Mouse (Mus musculus): ENCODE data around the gene Nnat. TPM values are rescaled to one million over a fixed set of nuclear protein-coding genes. Genes with fewer than 3 reads are reported as not detected.

Gene Nnat
- polyA plus RNA-seq, 1 experiment from 2014 or later = 619 TPM

DNA sequence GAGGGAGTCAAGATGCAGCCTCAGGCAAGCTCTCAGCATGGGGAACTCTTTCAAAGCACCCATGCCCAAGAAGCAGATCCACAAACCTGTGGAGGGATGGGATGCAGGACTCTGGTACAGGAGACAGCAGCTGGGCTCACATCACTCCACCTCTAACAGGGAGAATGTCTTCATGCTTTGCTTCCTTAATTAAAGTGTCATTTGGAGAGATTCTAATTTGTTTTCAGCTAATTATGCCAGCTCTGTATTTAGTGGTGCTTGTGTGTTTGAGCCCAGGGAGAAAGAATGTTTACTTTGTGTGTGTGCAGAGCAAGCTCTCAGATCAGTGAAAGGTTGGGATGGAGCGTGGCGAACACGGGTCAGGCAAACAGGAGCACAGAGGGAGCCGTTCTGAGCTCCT is 17.5 kb upstream of the Nnat start:
- WGBS = 53% methylated on average over 4 of the region's 4 CpGs

DNA sequence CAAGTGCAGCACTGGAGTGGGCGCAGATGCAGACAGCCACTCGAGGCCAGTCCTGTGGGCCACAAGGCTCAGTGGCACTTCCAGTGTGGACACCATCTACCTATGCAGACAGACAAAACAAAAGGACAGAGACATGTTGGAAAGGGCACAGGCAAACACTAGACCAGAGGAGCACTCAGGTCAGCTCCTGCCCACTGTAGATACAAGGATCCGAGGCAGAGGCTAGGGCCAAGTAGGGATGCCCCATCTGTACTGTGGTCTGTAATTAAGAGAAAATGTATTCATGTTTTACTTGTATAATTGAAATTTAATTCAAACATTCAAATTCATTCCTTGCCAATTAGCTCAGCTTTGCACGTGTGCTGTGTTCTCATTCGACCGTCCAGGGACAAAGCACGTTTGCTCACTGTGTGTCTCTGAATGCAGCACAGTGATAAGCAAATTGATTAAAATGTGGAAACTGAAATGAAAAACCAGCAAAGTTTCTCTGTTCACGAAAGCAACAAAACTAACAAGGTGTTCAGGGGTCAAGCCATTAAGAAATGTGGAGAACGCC is 15.5 kb upstream of the Nnat start:
- Histone ChIP-seq H3K36me3 (ENCODE audit: control insufficient read depth, insufficient read depth, low read length) (peaks cover 9% of the 10 kb centered on the region; the same call in 1 of the 2 replicates), H3K9ac (ENCODE audit: low read length) (no peak overlapping the region), H3K9me3 (ENCODE audit: control insufficient read depth, low read length) (no peaks in the 10 kb centered on the region), H3K4me3 (ENCODE audit: low read length) (no peak overlapping the region), H3K27me3 (ENCODE audit: control insufficient read depth, insufficient read depth, low read depth, low read length) (no peaks in the 10 kb centered on the region), H3K4me1 (replicated peaks; ENCODE audit: control insufficient read depth, insufficient read depth, low read length) (peaks cover 11% of the 10 kb centered on the region), H3K27ac (ENCODE audit: low read length) (no peak overlapping the region), H3K4me2 (ENCODE audit: low read depth, low read length) (no peak overlapping the region)
- WGBS = 84% methylated on average over 9 of the region's 9 CpGs
- ATAC-seq (ENCODE audit: low read depth) = no peak

More for the DNA sequence above, 17.5 kb upstream of the Nnat start:
- no peak for ATAC-seq (ENCODE audit: low read depth)
- no peaks in the 10 kb centered on the region for H3K9me3 ChIP-seq (ENCODE audit: control insufficient read depth, low read length)
- no peak overlapping the region for H3K27ac ChIP-seq (ENCODE audit: low read length)
- H3K27me3 ChIP-seq (ENCODE audit: control insufficient read depth, insufficient read depth, low read depth, low read length) = no peaks in the 10 kb centered on the region
- no peak overlapping the region for H3K9ac ChIP-seq (ENCODE audit: low read length)
- peaks cover 13% of the 10 kb centered on the region for H3K4me1 ChIP-seq (replicated peaks; ENCODE audit: control insufficient read depth, insufficient read depth, low read length)
- no peak overlapping the region for H3K4me2 ChIP-seq (ENCODE audit: low read depth, low read length)
- no peak overlapping the region for H3K4me3 ChIP-seq (ENCODE audit: low read length)
- peaks cover 6% of the 10 kb centered on the region; the same call in 1 of the 2 replicates for H3K36me3 ChIP-seq (ENCODE audit: control insufficient read depth, insufficient read depth, low read length)

DNA sequence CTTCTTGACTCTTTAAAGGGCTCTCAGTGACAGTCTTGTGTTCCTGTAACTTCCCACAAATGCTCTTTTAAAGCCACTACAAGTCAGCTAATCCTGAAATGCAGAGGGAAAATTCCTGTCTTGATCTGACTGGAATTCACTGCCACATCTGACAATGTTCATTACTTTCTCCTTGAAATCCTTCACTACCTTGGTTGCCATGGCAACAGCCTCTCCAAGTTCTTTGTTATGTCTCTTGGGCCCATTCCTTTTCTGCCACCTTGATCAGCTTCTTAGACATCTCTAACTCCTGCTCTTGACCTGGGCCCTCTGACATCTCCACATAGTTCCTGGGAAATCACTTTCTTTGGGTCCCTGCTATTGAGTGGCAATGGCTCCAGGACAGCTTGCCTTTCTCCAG is 13.2 kb upstream of the Nnat start:
- H3K27ac ChIP-seq (ENCODE audit: low read length) = no peak overlapping the region
- peaks cover 9% of the 10 kb centered on the region; the same call in 1 of the 2 replicates for H3K36me3 ChIP-seq (ENCODE audit: control insufficient read depth, insufficient read depth, low read length)
- ATAC-seq (ENCODE audit: low read depth) = no peak
- H3K4me2 ChIP-seq (ENCODE audit: low read depth, low read length) = no peak overlapping the region
- no peak overlapping the region for H3K4me3 ChIP-seq (ENCODE audit: low read length)
- no peaks in the 10 kb centered on the region for H3K9me3 ChIP-seq (ENCODE audit: control insufficient read depth, low read length)
- 0 out of 2 replicates have a peak, but pooled peaks cover 2% of the 10 kb centered on the region for H3K4me1 ChIP-seq (replicated peaks; ENCODE audit: control insufficient read depth, insufficient read depth, low read length)
- no peaks in the 10 kb centered on the region for H3K27me3 ChIP-seq (ENCODE audit: control insufficient read depth, insufficient read depth, low read depth, low read length)
- H3K9ac ChIP-seq (ENCODE audit: low read length) = no peak overlapping the region

DNA sequence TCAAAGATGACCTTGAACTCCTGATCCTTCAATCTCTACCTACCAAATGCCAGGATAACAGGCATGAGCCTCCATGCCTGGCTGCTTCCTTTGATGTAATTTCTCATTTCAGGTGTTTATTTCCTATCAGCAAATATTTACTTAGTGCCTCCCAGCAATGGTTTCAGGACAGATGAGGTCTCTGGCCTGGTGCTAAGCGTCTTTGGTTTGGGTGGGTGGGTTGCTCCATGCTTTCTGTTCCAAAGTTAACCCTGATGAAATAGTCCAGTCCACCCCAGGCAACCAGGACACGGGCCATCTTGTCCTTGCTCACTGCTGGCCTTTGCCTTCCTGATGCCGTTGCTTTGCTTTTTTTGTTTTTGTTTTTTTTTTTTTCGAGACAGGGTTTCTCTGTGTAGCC is 9.6 kb upstream of the Nnat start:
- no peak for ATAC-seq (ENCODE audit: low read depth)
- 68% methylated on average over 4 of the region's 4 CpGs for WGBS
- no peak overlapping the region for H3K4me2 ChIP-seq (ENCODE audit: low read depth, low read length)
- H3K4me3 ChIP-seq (ENCODE audit: low read length) = no peak overlapping the region
- no peak overlapping the region for H3K27ac ChIP-seq (ENCODE audit: low read length)
- no peaks in the 10 kb centered on the region for H3K9me3 ChIP-seq (ENCODE audit: control insufficient read depth, low read length)
- no peak overlapping the region for H3K9ac ChIP-seq (ENCODE audit: low read length)
- peaks cover 9% of the 10 kb centered on the region; the same call in 1 of the 2 replicates for H3K36me3 ChIP-seq (ENCODE audit: control insufficient read depth, insufficient read depth, low read length)
- H3K4me1 ChIP-seq (replicated peaks; ENCODE audit: control insufficient read depth, insufficient read depth, low read length) = peaks cover 17% of the 10 kb centered on the region
- no peaks in the 10 kb centered on the region for H3K27me3 ChIP-seq (ENCODE audit: control insufficient read depth, insufficient read depth, low read depth, low read length)

DNA sequence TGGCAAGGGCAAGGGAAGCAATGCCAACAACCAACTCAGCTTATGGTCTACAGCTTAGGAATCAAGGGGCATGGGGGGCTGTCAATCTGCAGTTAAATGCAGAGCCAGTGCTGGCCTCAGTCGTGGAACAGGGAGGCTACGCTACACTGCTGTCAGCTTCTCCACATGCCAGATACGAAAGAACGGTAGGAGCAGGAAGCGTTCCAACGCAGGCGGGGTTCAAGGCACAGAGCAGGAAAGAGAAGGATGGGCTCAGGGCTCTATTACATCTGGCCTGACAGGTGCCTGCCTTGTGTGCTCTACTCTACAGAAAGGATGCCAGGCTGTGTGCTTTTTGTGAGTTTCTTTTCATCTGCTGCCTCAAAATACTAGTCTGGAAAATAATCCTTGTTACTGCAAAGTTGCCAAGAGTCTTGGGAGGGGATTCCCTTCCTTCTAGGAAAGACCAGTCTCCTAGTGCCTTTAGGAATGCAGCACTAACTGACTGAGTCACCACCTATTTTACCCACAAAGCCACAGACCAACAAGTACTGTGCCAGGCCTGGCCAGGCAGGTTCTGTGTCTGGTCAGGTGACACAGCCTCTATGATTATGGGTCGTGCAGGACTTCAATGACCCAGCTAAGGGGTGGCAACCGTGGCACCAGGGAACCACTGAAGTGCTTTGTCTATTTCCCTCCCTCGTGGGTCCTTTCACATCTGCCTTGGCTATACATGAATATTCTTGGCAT is 7.6 kb upstream of the Nnat start:
- Histone ChIP-seq H3K4me3 (ENCODE audit: low read length) (no peak overlapping the region), H3K27ac (ENCODE audit: low read length) (0 out of 2 replicates have a peak overlapping the region, but pooled peaks have one; percentile 9), H3K9me3 (ENCODE audit: control insufficient read depth, low read length) (no peaks in the 10 kb centered on the region), H3K4me1 (replicated peaks; ENCODE audit: control insufficient read depth, insufficient read depth, low read length) (peaks cover 21% of the 10 kb centered on the region), H3K36me3 (ENCODE audit: control insufficient read depth, insufficient read depth, low read length) (peaks cover 6% of the 10 kb centered on the region), H3K27me3 (ENCODE audit: control insufficient read depth, insufficient read depth, low read depth, low read length) (no peaks in the 10 kb centered on the region), H3K4me2 (ENCODE audit: low read depth, low read length) (no peak overlapping the region), H3K9ac (ENCODE audit: low read length) (no peak overlapping the region)
- 69% methylated on average over 10 of the region's 10 CpGs for WGBS
- ATAC-seq (ENCODE audit: low read depth) = peak; percentile 59

DNA sequence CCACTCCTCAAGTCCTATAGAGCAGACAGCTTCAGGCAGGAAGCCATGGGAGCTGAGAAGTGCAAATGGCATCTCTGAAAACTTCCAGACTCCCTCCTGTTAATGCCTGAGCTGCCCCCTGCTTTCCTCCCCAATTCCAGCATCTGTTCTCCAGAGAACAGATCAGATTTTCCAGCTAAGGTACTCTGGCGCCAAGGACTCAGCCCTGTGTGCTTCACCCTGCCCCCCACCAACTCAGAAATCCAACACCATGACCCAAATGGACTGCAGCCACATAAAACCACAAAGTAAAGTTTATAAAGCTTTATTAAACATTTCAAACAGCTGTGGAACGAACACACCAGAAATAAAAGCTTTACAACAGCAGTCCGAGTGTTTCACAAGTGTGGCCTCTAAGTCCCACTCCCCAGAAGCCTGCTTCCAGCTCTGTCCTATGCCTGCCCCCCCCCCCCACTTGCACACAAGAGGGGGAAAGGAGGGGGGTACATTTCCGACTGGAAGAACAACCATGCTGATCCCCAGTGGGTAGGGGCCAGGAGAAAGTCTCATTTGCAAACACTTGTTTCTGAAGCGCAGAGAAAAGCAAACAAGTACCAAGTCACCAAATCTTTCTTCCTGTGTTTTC is 3.7 kb upstream of the Nnat start:
- Histone ChIP-seq H3K27me3 (ENCODE audit: control insufficient read depth, insufficient read depth, low read depth, low read length) (no peaks in the 10 kb centered on the region), H3K9me3 (ENCODE audit: control insufficient read depth, low read length) (peaks cover 28% of the 10 kb centered on the region), H3K9ac (ENCODE audit: low read length) (no peak overlapping the region), H3K4me2 (ENCODE audit: low read depth, low read length) (no peak overlapping the region), H3K4me1 (replicated peaks; ENCODE audit: control insufficient read depth, insufficient read depth, low read length) (peaks cover 21% of the 10 kb centered on the region), H3K4me3 (ENCODE audit: low read length) (no peak overlapping the region), H3K27ac (ENCODE audit: low read length) (peak overlapping the region; percentile 80), H3K36me3 (ENCODE audit: control insufficient read depth, insufficient read depth, low read length) (peaks cover 23% of the 10 kb centered on the region)
- peak; percentile 42 for ATAC-seq (ENCODE audit: low read depth)
- WGBS = 36% methylated on average over 5 of the region's 5 CpGs

DNA sequence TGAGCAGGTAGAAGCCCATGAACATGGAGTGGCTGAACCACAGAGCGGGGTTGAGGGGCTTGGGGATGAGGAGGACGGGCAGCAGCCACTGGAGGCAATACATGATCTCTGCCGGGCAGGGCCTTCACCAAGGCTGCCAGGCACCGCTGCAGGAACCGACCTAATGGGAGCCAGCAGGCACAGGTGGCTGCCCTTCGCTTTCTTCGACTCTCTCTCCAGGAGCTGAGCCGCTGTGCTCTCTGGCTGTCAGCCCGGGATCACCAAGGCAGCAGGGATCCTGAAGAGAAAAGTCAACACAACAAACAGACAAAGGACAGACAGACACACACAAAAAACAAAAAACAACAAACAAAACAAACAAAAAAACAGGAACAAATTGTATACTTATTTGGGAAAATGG is 1.8 kb upstream of the Nnat start:
- H3K4me1 ChIP-seq (replicated peaks; ENCODE audit: control insufficient read depth, insufficient read depth, low read length) = peaks cover 16% of the 10 kb centered on the region
- H3K36me3 ChIP-seq (ENCODE audit: control insufficient read depth, insufficient read depth, low read length) = peaks cover 35% of the 10 kb centered on the region

DNA sequence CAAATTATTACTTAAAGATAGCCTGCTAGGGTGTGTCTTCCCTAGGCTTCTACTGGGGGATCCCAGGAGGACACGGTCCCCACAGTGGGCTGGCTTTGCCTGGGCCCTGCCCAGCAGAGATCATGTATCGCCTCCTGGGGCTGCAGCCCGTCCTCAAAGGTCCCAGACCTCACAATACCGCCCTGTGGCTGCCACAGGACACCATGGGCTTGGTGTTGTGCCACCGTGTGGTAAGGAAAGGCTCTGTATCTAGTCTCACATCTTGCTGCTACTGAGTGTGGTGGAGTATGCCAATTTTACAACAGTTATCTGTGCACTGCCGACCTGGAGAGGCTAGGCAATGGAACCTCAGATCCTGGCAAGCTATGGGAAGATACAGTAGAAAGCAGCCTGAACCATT is 1.4 kb upstream of the Nnat start:
- 60% methylated on average over 6 of the region's 6 CpGs for WGBS
- no peak overlapping the region for H3K4me2 ChIP-seq (ENCODE audit: low read depth, low read length)
- peaks cover 40% of the 10 kb centered on the region for H3K9me3 ChIP-seq (ENCODE audit: control insufficient read depth, low read length)
- H3K4me1 ChIP-seq (replicated peaks; ENCODE audit: control insufficient read depth, insufficient read depth, low read length) = peaks cover 16% of the 10 kb centered on the region
- H3K36me3 ChIP-seq (ENCODE audit: control insufficient read depth, insufficient read depth, low read length) = peaks cover 35% of the 10 kb centered on the region
- H3K27ac ChIP-seq (ENCODE audit: low read length) = no peak overlapping the region
- no peak overlapping the region for H3K9ac ChIP-seq (ENCODE audit: low read length)
- H3K4me3 ChIP-seq (ENCODE audit: low read length) = no peak overlapping the region
- no peak for ATAC-seq (ENCODE audit: low read depth)
- no peaks in the 10 kb centered on the region for H3K27me3 ChIP-seq (ENCODE audit: control insufficient read depth, insufficient read depth, low read depth, low read length)

More for the DNA sequence above, 1.8 kb upstream of the Nnat start:
- peaks cover 40% of the 10 kb centered on the region for H3K9me3 ChIP-seq (ENCODE audit: control insufficient read depth, low read length)
- no peak overlapping the region for H3K27ac ChIP-seq (ENCODE audit: low read length)
- no peak for ATAC-seq (ENCODE audit: low read depth)
- no peak overlapping the region for H3K4me2 ChIP-seq (ENCODE audit: low read depth, low read length)
- H3K27me3 ChIP-seq (ENCODE audit: control insufficient read depth, insufficient read depth, low read depth, low read length) = no peaks in the 10 kb centered on the region
- no peak overlapping the region for H3K4me3 ChIP-seq (ENCODE audit: low read length)
- WGBS = 83% methylated on average over 9 of the region's 9 CpGs
- H3K9ac ChIP-seq (ENCODE audit: low read length) = no peak overlapping the region

DNA sequence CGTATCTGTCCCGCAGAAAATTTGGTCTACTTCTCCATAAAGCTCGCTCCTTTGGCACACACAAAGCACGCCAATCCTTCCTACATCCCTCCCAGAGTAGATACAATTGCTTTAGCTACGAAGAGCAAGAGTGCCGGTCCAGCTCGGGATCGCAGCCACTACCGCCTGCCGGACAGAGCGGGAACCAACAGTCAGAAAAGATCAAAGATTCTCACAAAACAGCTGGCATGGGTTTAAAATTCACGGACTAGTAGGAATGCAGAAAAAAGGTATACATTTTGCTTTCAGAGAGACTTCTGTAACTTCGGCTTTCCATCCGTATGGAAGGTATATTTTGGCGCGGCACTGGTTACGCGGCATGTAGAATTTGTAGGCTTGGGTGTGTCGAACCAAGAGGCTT is 438 bp upstream of the Nnat start:
- Histone ChIP-seq H3K27me3 (ENCODE audit: control insufficient read depth, insufficient read depth, low read depth, low read length) (no peaks in the 10 kb centered on the region), H3K27ac (ENCODE audit: low read length) (0 out of 2 replicates have a peak overlapping the region, but pooled peaks have one; percentile 20), H3K36me3 (ENCODE audit: control insufficient read depth, insufficient read depth, low read length) (peaks cover 35% of the 10 kb centered on the region), H3K9me3 (ENCODE audit: control insufficient read depth, low read length) (peaks cover 40% of the 10 kb centered on the region), H3K4me3 (ENCODE audit: low read length) (peak overlapping the region; percentile 54), H3K9ac (ENCODE audit: low read length) (peak overlapping the region; percentile 69), H3K4me2 (ENCODE audit: low read depth, low read length) (peak overlapping the region; percentile 61), H3K4me1 (replicated peaks; ENCODE audit: control insufficient read depth, insufficient read depth, low read length) (peaks cover 18% of the 10 kb centered on the region)
- no peak for ATAC-seq (ENCODE audit: low read depth)
- 47% methylated on average over 19 of the region's 19 CpGs for WGBS
